Mouse (Mus musculus) ES-Bruce4 (cell line): Measurements from ENCODE around the gene Filip1l. TPM values are rescaled to one million over a fixed set of nuclear protein-coding genes. Genes with fewer than 3 reads are reported as not detected.

ENCODE experiments used
- H3K27ac ChIP-seq: 2 replicates; pipeline ENCODE4 v1.5.1; 2012; ENCODE audit warnings: low read length, inconsistent platforms; ENCODE audit not compliant: insufficient read depth
- H3K27me3 ChIP-seq: 2 replicates; pipeline ENCODE4 v1.6.1; 2012; ENCODE audit warnings: mild to moderate bottlenecking, low read length, inconsistent platforms; ENCODE audit not compliant: control insufficient read depth, poor library complexity, insufficient read depth, severe bottlenecking
- H3K36me3 ChIP-seq: 2 replicates; pipeline ENCODE4 v1.6.1; 2012; ENCODE audit warnings: inconsistent platforms, mild to moderate bottlenecking, low read length, moderate library complexity; ENCODE audit not compliant: control insufficient read depth, poor library complexity, insufficient read depth, severe bottlenecking
- H3K4me1 ChIP-seq: one replicate; pipeline ENCODE4 v1.8.1; 2011; ENCODE audit warnings: low read length; ENCODE audit not compliant: control insufficient read depth, insufficient read depth
- H3K4me3 ChIP-seq: 2 replicates; pipeline ENCODE4 v1.5.1; 2011; ENCODE audit warnings: low read depth, mild to moderate bottlenecking, low read length
- H3K9ac ChIP-seq: 2 replicates; pipeline ENCODE4 v1.6.1; 2012; ENCODE audit warnings: low read depth, mild to moderate bottlenecking, inconsistent platforms; ENCODE audit not compliant: poor library complexity, severe bottlenecking
- H3K9me3 ChIP-seq: replicated peaks from 2 replicates; pipeline ENCODE4 v1.6.1; 2012; ENCODE audit warnings: mild to moderate bottlenecking, low read length, inconsistent platforms; ENCODE audit not compliant: control insufficient read depth, poor library complexity, insufficient read depth, severe bottlenecking
- CTCF ChIP-seq: IDR thresholded peaks from one replicate; pipeline ENCODE4 v1.8.1; 2011; ENCODE audit warnings: low read depth, low read length
- EP300 ChIP-seq: IDR thresholded peaks from 2 replicates; pipeline ENCODE4 v1.6.1; 2011; ENCODE audit warnings: low read depth, low read length; ENCODE audit not compliant: insufficient read depth
- POLR2A ChIP-seq: IDR thresholded peaks from one replicate; pipeline ENCODE4 v1.8.1; 2011; ENCODE audit warnings: low read length; ENCODE audit not compliant: insufficient read depth
- polyA plus RNA-seq: library from polyadenylated mRNA; stranded (reverse); fragments of >200 nt; gene quantifications from 2 replicates; pipeline ENCODE4 v1.2.4, GENCODE M21; 2011; ENCODE audit warnings: low read depth; ENCODE audit not compliant: missing spikeins, insufficient read depth, insufficient read length

Gene Filip1l
- polyA plus RNA-seq, 1 experiment, result 2.0 TPM

DNA sequence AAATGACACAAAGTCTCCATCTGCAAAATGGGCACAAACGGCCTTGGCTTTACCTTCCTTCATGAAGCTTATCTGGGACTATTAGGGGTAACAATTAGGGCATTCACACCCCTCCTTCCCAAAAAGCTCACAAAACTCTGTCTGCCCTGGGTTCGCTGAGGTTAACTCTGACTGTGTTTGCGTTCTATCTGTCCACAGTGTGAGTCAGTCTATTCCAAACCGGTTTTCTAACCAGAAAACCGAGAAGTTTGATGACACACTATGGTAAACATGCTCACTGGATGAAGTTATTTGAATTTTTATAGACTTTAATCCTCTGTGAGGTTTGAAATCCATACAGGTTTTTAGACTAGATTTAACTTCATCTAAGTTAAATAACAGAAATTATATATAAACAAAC is 172.2 kb downstream of the Filip1l start:
- no peaks in the 10 kb centered on the region for H3K36me3 ChIP-seq
- TF ChIP-seq EP300, result no peak
- no peak for TF ChIP-seq POLR2A
- H3K4me3 ChIP-seq, result no peak overlapping the region
- H3K9me3 ChIP-seq, result no peaks in the 10 kb centered on the region
- no peak overlapping the region for H3K9ac ChIP-seq
- no peak overlapping the region for H3K27ac ChIP-seq
- no peaks in the 10 kb centered on the region for H3K4me1 ChIP-seq
- H3K27me3 ChIP-seq, result no peaks in the 10 kb centered on the region

DNA sequence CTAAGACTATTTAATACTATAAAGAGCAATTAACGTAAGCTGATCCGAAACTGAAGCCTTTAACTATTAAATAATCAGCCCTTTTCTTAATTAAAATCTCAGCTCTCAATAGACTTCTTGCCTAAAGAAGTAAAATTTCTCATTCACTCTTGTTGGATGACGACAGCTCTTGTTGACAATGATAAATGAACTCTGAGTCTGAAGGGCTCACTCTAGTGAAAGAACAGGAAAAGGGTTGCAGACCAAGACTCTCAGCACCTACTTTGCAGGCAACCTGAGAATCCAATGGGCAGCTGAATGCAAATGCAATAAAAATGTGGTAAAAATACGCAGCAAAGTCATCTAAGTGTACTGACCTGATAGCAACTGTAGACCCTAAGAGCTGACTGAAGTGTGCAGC is 172.6 kb downstream of the Filip1l start:
- TF ChIP-seq CTCF (no peak), POLR2A (no peak), EP300 (no peak)
- Histone ChIP-seq H3K4me1 (no peaks in the 10 kb centered on the region), H3K9ac (no peak overlapping the region), H3K27me3 (no peaks in the 10 kb centered on the region), H3K9me3 (no peaks in the 10 kb centered on the region), H3K4me3 (no peak overlapping the region), H3K36me3 (no peaks in the 10 kb centered on the region), H3K27ac (no peak overlapping the region)

DNA sequence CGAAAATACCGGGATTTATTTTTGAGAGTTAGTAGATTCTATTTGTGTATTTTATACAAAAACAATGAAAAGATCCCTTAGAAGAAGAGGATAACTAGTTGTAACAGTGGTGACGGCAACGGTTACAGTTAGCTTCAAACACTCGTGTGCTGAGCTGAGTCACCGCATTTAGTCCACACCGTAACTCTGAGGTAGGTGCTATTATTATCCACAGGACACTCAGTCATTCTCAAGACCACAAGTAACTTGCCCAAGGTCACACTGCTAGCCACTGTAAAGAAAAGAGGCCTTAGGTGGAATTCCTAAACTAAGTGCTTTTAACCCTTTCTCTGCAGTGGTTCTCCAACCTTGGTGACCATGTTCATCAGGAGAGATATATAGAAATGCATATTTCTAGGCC is 174.0 kb downstream of the Filip1l start:
- no peak overlapping the region for H3K9ac ChIP-seq
- TF ChIP-seq EP300 (no peak), CTCF (no peak), POLR2A (no peak)
- H3K4me1 ChIP-seq, result no peaks in the 10 kb centered on the region
- no peak overlapping the region for H3K27ac ChIP-seq
- no peaks in the 10 kb centered on the region for H3K27me3 ChIP-seq
- no peaks in the 10 kb centered on the region for H3K36me3 ChIP-seq
- no peaks in the 10 kb centered on the region for H3K9me3 ChIP-seq
- no peak overlapping the region for H3K4me3 ChIP-seq

DNA sequence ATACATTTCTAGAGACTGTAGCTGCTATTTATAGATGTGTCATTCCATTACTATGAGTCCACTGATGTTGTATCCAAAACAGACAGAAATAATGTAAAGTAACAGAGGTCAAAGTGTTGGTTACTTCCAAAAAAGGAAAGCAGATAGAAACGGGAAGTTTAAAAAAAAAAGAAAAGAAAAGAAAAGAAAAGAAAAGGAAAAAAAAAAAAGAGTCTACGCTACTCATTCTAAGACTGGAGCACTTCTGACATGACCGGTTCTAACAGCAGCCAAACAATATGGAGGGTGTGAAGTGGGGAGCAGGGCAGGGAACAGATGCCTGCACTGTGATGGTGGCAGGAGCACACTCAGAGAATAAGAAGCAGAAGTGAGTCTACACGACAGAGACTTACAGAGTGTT is 175.6 kb downstream of the Filip1l start:
- H3K4me3 ChIP-seq, result no peak overlapping the region
- TF ChIP-seq POLR2A (no peak), CTCF (no peak), EP300 (no peak)
- H3K9me3 ChIP-seq, result no peaks in the 10 kb centered on the region
- no peaks in the 10 kb centered on the region for H3K36me3 ChIP-seq
- no peak overlapping the region for H3K9ac ChIP-seq
- no peak overlapping the region for H3K27ac ChIP-seq
- no peaks in the 10 kb centered on the region for H3K27me3 ChIP-seq
- H3K4me1 ChIP-seq, result no peaks in the 10 kb centered on the region

DNA sequence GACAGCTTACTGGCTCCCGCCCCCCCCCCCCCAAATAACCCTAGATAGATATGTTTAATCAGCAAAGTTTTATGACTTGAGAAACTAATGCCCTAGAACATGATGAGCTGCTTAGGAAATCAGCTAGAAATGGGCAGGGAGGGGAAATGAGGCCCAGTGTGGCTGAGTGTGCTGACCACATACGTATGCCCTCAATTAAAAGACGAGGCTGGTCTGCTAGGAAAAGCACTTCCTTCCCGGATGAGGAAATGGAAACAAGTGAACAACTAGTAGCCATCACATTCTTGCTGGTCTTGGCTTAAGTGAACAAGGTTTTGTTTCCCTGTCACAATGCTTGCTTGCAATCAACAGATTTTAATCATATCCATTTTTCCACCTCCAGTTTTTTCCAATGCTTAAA is 177.7 kb downstream of the Filip1l start:
- no peak overlapping the region for H3K27ac ChIP-seq
- TF ChIP-seq EP300, result no peak
- no peak for TF ChIP-seq CTCF
- no peak for TF ChIP-seq POLR2A
- no peaks in the 10 kb centered on the region for H3K36me3 ChIP-seq
- no peaks in the 10 kb centered on the region for H3K27me3 ChIP-seq
- H3K4me3 ChIP-seq, result no peak overlapping the region
- H3K9me3 ChIP-seq, result no peaks in the 10 kb centered on the region
- no peaks in the 10 kb centered on the region for H3K4me1 ChIP-seq
- no peak overlapping the region for H3K9ac ChIP-seq

DNA sequence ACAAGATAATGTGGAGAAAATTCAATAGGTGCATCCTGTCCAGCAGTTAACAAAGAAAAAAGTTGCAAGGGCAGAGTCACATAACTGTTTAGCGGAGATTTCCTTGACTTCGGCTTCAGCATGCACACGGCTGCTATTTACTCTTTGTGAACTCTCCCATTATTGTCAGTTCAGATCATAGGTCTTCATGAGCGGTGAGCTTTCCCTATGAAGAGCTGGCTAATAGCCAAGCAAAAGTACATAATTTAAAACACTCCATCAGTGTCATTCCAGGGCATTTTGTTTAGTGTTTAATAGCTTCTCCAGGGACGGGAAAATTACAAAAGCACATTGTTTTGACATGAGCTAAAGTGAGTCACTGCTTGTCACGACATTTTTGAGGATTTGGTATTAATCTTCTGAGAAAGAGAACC is 179.2 kb downstream of the Filip1l start:
- H3K4me1 ChIP-seq, result no peaks in the 10 kb centered on the region
- H3K27me3 ChIP-seq, result no peaks in the 10 kb centered on the region
- H3K27ac ChIP-seq, result no peak overlapping the region
- TF ChIP-seq POLR2A (no peak), CTCF (no peak), EP300 (no peak)
- no peak overlapping the region for H3K4me3 ChIP-seq
- H3K9me3 ChIP-seq, result no peaks in the 10 kb centered on the region
- H3K9ac ChIP-seq, result no peak overlapping the region
- H3K36me3 ChIP-seq, result no peaks in the 10 kb centered on the region

DNA sequence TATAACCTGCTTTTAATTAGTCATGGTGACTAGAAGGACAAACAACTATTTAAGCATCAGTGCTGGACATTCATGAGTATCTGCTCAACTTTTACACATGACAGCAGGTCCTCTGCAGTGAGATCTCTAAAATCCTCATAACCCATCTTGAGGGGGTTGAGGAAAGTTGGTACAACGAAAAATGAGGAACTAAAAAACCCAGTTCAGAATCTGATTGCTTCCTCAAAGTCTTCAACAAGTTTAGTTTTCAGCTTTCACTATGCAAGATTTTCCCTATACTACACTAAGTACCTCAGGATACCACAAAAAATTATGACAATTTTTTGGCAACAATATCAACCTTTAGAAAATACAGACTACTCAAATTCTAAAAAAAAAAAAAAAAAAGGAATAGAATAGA is 181.5 kb downstream of the Filip1l start:
- Histone ChIP-seq H3K27ac (no peak overlapping the region), H3K9me3 (no peaks in the 10 kb centered on the region), H3K36me3 (no peaks in the 10 kb centered on the region), H3K9ac (no peak overlapping the region), H3K4me3 (no peak overlapping the region), H3K27me3 (no peaks in the 10 kb centered on the region), H3K4me1 (no peaks in the 10 kb centered on the region)
- TF ChIP-seq CTCF (no peak), EP300 (no peak), POLR2A (no peak)
